ENCODE assay signal across 15 mouse cellular contexts in genomic region chr14:64574773-64575172, GRCm38 (mm10).
A peak's percentile ranks its signal among the peaks of the same experiment; 100 is the strongest.
DNase-seq lines count a peak whose midpoint lies in the region; ATAC-seq lines count a peak whose summit lies in the region.
"Had no signal": no experiment of that assay in that cellular context is flagged by ENCODE, and none has a peak within 500 bp of the region (broad histone marks: within the 10 kb centered on the region; RNA-seq: fewer than 3 reads in every experiment).

No protein-coding gene starts in this region.

- peaks cover 18% of the 10 kb centered on the region for H3K4me1 ChIP-seq in forebrain, embryonic 15.5 days
- H3K4me1 ChIP-seq in midbrain, embryonic 13.5 days (replicated peaks) = peaks cover 47% of the 10 kb centered on the region
- no peaks in the 10 kb centered on the region for H3K4me1 ChIP-seq in liver, embryonic 12.5 days

- no peaks in the 10 kb centered on the region for H3K27me3 ChIP-seq in forebrain, embryonic 15.5 days
- H3K27me3 ChIP-seq in midbrain, embryonic 13.5 days = no peaks in the 10 kb centered on the region
- peaks cover 17% of the 10 kb centered on the region for H3K27me3 ChIP-seq in liver, embryonic 12.5 days (replicated peaks)

- H3K9ac ChIP-seq in forebrain, embryonic 15.5 days (replicated peaks) = peak overlapping the region; percentile 22
- peak overlapping the region; percentile 70 for H3K9ac ChIP-seq in midbrain, embryonic 13.5 days (replicated peaks)
- H3K9ac ChIP-seq in liver, embryonic 12.5 days = no peak overlapping the region
- H3K9ac ChIP-seq: heart, embryonic 12.5 days had no signal

- WGBS in forebrain, embryonic 15.5 days = 58% methylated on average over 6 of the region's 6 CpGs
- 74% methylated on average over 6 of the region's 6 CpGs for WGBS in midbrain, embryonic 13.5 days
- 59% methylated on average over 6 of the region's 6 CpGs for WGBS in liver, embryonic 12.5 days (ENCODE audit: insufficient replicate concordance)

- peak overlapping the region; percentile 36 for H3K4me2 ChIP-seq in forebrain, embryonic 15.5 days (replicated peaks)
- H3K4me2 ChIP-seq in midbrain, embryonic 13.5 days (replicated peaks) = peak overlapping the region; percentile 52
- no peak overlapping the region for H3K4me2 ChIP-seq in liver, embryonic 12.5 days
- H3K4me2 ChIP-seq: heart, embryonic 12.5 days had no signal

- H3K27ac ChIP-seq in forebrain, embryonic 15.5 days (replicated peaks) = peak overlapping the region; percentile 79; the same call in 1 of the 2 replicates
- H3K27ac ChIP-seq in midbrain, embryonic 13.5 days = peak overlapping the region; percentile 88
- no peak overlapping the region for H3K27ac ChIP-seq in liver, embryonic 12.5 days

- H3K4me3 ChIP-seq in forebrain, embryonic 15.5 days = peak overlapping the region; percentile 30
- peak overlapping the region; percentile 33 for H3K4me3 ChIP-seq in midbrain, embryonic 13.5 days (replicated peaks)
- H3K4me3 ChIP-seq in liver, embryonic 12.5 days = no peak overlapping the region
- H3K4me3 ChIP-seq: heart, embryonic 12.5 days had no signal

- H3K9me3 ChIP-seq in forebrain, embryonic 15.5 days = no peaks in the 10 kb centered on the region
- H3K9me3 ChIP-seq in midbrain, embryonic 13.5 days = no peaks in the 10 kb centered on the region
- no peaks in the 10 kb centered on the region for H3K9me3 ChIP-seq in liver, embryonic 12.5 days (replicated peaks)
- H3K9me3 ChIP-seq: G1E; heart, embryonic 12.5 days had no signal

- ATAC-seq in forebrain, embryonic 15.5 days (replicated peaks) = peak; percentile 20; the same call in 1 of the 2 replicates
- ATAC-seq in midbrain, embryonic 13.5 days = no peak
- no peak for ATAC-seq in liver, embryonic 12.5 days

- H3K36me3 ChIP-seq in forebrain, embryonic 15.5 days = no peaks in the 10 kb centered on the region
- H3K36me3 ChIP-seq in midbrain, embryonic 13.5 days = no peaks in the 10 kb centered on the region
- no peaks in the 10 kb centered on the region for H3K36me3 ChIP-seq in liver, embryonic 12.5 days
- H3K36me3 ChIP-seq: G1E; heart, embryonic 12.5 days had no signal

- DNase-seq in cerebellum, adult 9-11 months = peak; percentile 42
- no peak for DNase-seq in cerebellum, postnatal 4 days (ENCODE audit: low spot score in 2 of 2)
- peak; percentile 10 for DNase-seq in 3T3-L1 (ENCODE audit: low read depth, low spot score)
- no peak for DNase-seq in adrenal gland, adult (ENCODE audit: inconsistent age in 2 of 2, low spot score in 1 of 2)
- DNase-seq in ovary, postnatal 10 days (ENCODE audit: low spot score) = no peak
- DNase-seq: gastrocnemius, postnatal 25 days; heart, postnatal 4 days; liver; right cerebral cortex, postnatal 4 days; thymus, adult 2 months had no signal

Comparison
In these comparisons a context has a peak if more than half of its experiments do, and no peak if none do; other contexts are left out.
1. DNase-seq: peak in cerebellum, adult 9-11 months (single experiment) and 3T3-L1 (single experiment); none in cerebellum, postnatal 4 days (0 of 2), adrenal gland, adult (0 of 2) and ovary, postnatal 10 days (single experiment).